Mouse (Mus musculus): ENCODE results near the gene Ifitm2.

Ifitm2 gene

DNA sequence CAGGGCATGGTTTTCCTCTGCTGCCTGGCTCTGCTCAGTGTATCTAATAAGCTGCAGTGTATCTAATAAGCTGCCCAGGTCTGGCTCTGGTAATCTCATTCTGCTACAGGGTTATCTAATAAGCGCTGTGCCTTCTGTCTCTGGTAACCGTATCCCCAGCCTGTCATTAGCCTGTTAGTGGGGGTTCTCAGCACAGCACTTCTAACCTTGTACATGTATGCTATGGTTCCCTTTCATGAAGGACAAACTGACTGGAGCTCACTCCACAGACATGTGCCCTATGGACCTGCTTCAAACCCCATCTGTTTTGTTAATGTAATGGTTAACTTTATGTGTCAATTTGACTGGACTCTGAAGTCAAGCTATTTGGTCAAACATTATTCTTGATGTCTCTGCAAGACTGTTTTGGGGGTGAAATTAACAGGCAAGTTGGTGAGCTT lies 50.1 kb downstream of the Ifitm2 start:
- DNase-seq (ENCODE audit: low spot score in 2 of 2): no peak
